Comparison of ENCODE assay signal across 7 mouse cellular contexts in the genomic region with DNA sequence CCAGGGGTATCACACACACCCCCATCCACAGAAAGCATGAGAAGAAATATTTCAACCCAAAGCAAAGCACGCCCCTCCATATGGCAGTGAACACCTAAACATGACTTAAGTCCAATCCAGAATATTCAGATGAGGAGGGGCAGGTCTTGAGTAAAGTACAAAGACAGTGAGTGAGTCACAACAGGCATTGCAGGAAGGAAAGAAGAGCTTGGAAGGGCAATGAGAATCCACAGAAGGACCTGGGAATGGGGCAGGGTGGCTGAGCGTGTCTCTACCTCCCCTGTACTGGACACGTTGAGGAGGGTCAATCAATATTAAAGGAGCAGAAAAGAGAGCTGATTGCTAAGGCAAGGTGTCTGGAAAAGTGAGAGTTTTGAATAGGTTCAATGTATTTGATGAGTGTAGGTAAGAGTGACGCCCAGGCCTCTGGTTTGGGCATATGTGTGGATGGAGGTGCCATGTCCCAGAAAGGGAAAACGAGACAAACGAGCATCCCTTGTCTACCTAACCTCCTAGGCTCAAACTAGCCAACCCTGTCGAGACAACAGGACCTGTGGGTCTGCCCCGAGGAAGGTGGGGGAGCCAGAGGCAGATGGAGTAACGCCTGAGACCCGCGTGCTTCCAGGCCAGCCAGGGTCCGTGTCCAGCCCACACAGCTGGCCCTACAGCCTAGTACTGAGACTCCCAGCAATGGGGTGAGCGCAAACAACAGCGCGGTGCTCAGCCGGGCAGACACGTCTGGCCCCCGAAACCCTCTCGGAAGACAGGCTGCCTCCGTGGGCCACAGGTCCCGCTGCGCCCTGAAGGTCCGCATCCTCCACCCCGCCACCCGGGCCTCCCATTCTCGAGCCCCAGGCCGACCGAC. TPM values are rescaled to one million over a fixed set of nuclear protein-coding genes. Genes with fewer than 3 reads are reported as not detected.
DNase-seq lines count a peak whose midpoint lies in the region; ATAC-seq lines count a peak whose summit lies in the region.

No protein-coding gene starts in this region.

- peak; percentile 64 for ATAC-seq in lung, embryonic 16.5 days (ENCODE audit: low read depth)
- ATAC-seq in hindbrain, embryonic 15.5 days (ENCODE audit: low FRiP score, low read depth): peak; percentile 75
- ATAC-seq in midbrain, embryonic 15.5 days (replicated peaks): peak; percentile 87

- DNase-seq in lung, postnatal 14 days: no peak
- DNase-seq in embryonic facial prominence, embryonic 10.5 days (ENCODE audit: low spot score): no peak
- DNase-seq in urinary bladder, postnatal 36 days (ENCODE audit: low spot score in 2 of 2): no peak
- no peak for DNase-seq in spleen, postnatal 4 days (ENCODE audit: low spot score in 2 of 2)

- peaks cover 9% of the 10 kb centered on the region; the same call in 1 of the 2 replicates for H3K36me3 ChIP-seq in lung, embryonic 16.5 days (ENCODE audit: control insufficient read depth, insufficient read depth, low read length)
- peaks cover 39% of the 10 kb centered on the region for H3K36me3 ChIP-seq in embryonic facial prominence, embryonic 10.5 days (replicated peaks)
- H3K36me3 ChIP-seq in hindbrain, embryonic 15.5 days: peaks cover 23% of the 10 kb centered on the region
- peaks cover 8% of the 10 kb centered on the region for H3K36me3 ChIP-seq in midbrain, embryonic 15.5 days (replicated peaks)

- no peaks in the 10 kb centered on the region for H3K9me3 ChIP-seq in lung, embryonic 16.5 days (ENCODE audit: control insufficient read depth, low read length)
- H3K9me3 ChIP-seq in embryonic facial prominence, embryonic 10.5 days: peaks cover 9% of the 10 kb centered on the region; the same call in 1 of the 2 replicates
- no peaks in the 10 kb centered on the region for H3K9me3 ChIP-seq in hindbrain, embryonic 15.5 days
- no peaks in the 10 kb centered on the region for H3K9me3 ChIP-seq in midbrain, embryonic 15.5 days

- H3K4me3 ChIP-seq in lung, embryonic 16.5 days (ENCODE audit: low read length): peak overlapping the region; percentile 82
- H3K4me3 ChIP-seq in embryonic facial prominence, embryonic 10.5 days: peak overlapping the region; percentile 94
- peak overlapping the region; percentile 89 for H3K4me3 ChIP-seq in hindbrain, embryonic 15.5 days
- H3K4me3 ChIP-seq in midbrain, embryonic 15.5 days: peak overlapping the region; percentile 89

- H3K4me1 ChIP-seq in lung, embryonic 16.5 days (replicated peaks; ENCODE audit: control insufficient read depth, insufficient read depth, low read length): peaks cover 9% of the 10 kb centered on the region
- peaks cover 17% of the 10 kb centered on the region for H3K4me1 ChIP-seq in embryonic facial prominence, embryonic 10.5 days
- peaks cover 14% of the 10 kb centered on the region for H3K4me1 ChIP-seq in hindbrain, embryonic 15.5 days (replicated peaks)
- peaks cover 16% of the 10 kb centered on the region for H3K4me1 ChIP-seq in midbrain, embryonic 15.5 days

- H3K4me2 ChIP-seq in lung, embryonic 16.5 days (ENCODE audit: low read depth, low read length): peak overlapping the region; percentile 63
- H3K4me2 ChIP-seq in hindbrain, embryonic 15.5 days: peak overlapping the region; percentile 66
- H3K4me2 ChIP-seq in midbrain, embryonic 15.5 days: peak overlapping the region; percentile 66

- H3K27ac ChIP-seq in lung, embryonic 16.5 days (ENCODE audit: low read length): peak overlapping the region; percentile 50; the same call in 1 of the 2 replicates
- peak overlapping the region; percentile 93 for H3K27ac ChIP-seq in embryonic facial prominence, embryonic 10.5 days (replicated peaks)
- peak overlapping the region; percentile 83 for H3K27ac ChIP-seq in hindbrain, embryonic 15.5 days (replicated peaks)
- peak overlapping the region; percentile 80 for H3K27ac ChIP-seq in midbrain, embryonic 15.5 days

- 6% methylated on average over 26 of the region's 28 CpGs for WGBS in lung, embryonic 16.5 days
- 8% methylated on average over 28 of the region's 28 CpGs for WGBS in embryonic facial prominence, embryonic 10.5 days
- 6% methylated on average over 28 of the region's 28 CpGs for WGBS in hindbrain, embryonic 15.5 days
- 6% methylated on average over 28 of the region's 28 CpGs for WGBS in midbrain, embryonic 15.5 days

- no peaks in the 10 kb centered on the region for H3K27me3 ChIP-seq in lung, embryonic 16.5 days (ENCODE audit: control insufficient read depth, insufficient read depth, low read depth, low read length)
- H3K27me3 ChIP-seq in embryonic facial prominence, embryonic 10.5 days (replicated peaks; ENCODE audit: low read depth, poor library complexity, severe bottlenecking): 0 out of 2 replicates have a peak, but pooled peaks cover 6% of the 10 kb centered on the region
- no peaks in the 10 kb centered on the region for H3K27me3 ChIP-seq in hindbrain, embryonic 15.5 days
- no peaks in the 10 kb centered on the region; the same call in 1 of the 2 replicates for H3K27me3 ChIP-seq in midbrain, embryonic 15.5 days (replicated peaks)

- peak overlapping the region; percentile 96 for H3K9ac ChIP-seq in lung, embryonic 16.5 days (ENCODE audit: low read length)
- peak overlapping the region; percentile 95 for H3K9ac ChIP-seq in hindbrain, embryonic 15.5 days
- H3K9ac ChIP-seq in midbrain, embryonic 15.5 days: peak overlapping the region; percentile 91

RNA-seq across cellular contexts. Expression of a gene that starts 0.6 kb away (rescaled TPM):
- polyA plus RNA-seq in lung, embryonic 16.5 days (2015; fragmentation: Nextera tagmentation; extraction: Ambion mirVana): 113 and 118 TPM in 2 replicates
- 75.2 and 81.8 TPM in 2 replicates for polyA plus RNA-seq in embryonic facial prominence, embryonic 10.5 days (2016; fragmentation: Nextera tagmentation; extraction: Ambion mirVana)
- 46.1 and 46.9 TPM in 2 replicates for polyA plus RNA-seq in hindbrain, embryonic 15.5 days (2015; fragmentation: Nextera tagmentation; extraction: Ambion mirVana)
- polyA plus RNA-seq in midbrain, embryonic 15.5 days (2015; fragmentation: Nextera tagmentation; extraction: Ambion mirVana): 48.4 and 52.2 TPM in 2 replicates

RNA-seq across cellular contexts. Expression of a gene that starts 17.5 kb away (rescaled TPM):
- polyA plus RNA-seq in lung, embryonic 16.5 days (2015; fragmentation: Nextera tagmentation; extraction: Ambion mirVana): 6.1 and 6.4 TPM in 2 replicates
- 3.6 and 4.0 TPM in 2 replicates for polyA plus RNA-seq in embryonic facial prominence, embryonic 10.5 days (2016; fragmentation: Nextera tagmentation; extraction: Ambion mirVana)
- 5.3 and 8.2 TPM in 2 replicates for polyA plus RNA-seq in hindbrain, embryonic 15.5 days (2015; fragmentation: Nextera tagmentation; extraction: Ambion mirVana)
- polyA plus RNA-seq in midbrain, embryonic 15.5 days (2015; fragmentation: Nextera tagmentation; extraction: Ambion mirVana): 4.9 TPM in 2 replicates
